Mouse (Mus musculus): Measurements from ENCODE around the gene Hoxd9.
A peak's percentile ranks its signal among the peaks of the same experiment; 100 is the strongest.

Gene Hoxd9

GRCm38 (mm10) chr2:74733765-74734164 is 36.2 kb downstream of the Hoxd9 start:
- no peak for DNase-seq (ENCODE audit: low spot score)

DNA sequence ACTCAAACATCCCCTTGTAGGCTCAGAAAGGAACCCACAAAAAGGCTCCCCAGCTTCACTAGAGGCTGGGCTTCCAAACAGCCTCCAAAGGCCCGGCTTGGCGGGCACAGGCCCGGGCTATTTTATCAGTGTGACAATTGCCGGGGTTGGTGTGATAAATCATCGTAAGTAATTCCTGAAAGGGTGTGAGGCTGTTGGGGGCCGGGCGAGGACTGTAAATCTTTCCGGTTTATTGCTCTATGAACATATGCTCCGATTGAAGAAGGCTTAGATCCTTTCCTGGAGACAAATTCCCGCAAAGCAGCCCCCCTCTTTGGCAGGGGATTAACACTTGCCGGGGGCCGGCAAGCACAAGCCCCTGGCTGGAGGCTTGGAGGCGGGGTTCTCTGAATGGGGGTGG is 36.9 kb downstream of the Hoxd9 start:
- peak; percentile 82 for DNase-seq (ENCODE audit: low spot score)

DNA sequence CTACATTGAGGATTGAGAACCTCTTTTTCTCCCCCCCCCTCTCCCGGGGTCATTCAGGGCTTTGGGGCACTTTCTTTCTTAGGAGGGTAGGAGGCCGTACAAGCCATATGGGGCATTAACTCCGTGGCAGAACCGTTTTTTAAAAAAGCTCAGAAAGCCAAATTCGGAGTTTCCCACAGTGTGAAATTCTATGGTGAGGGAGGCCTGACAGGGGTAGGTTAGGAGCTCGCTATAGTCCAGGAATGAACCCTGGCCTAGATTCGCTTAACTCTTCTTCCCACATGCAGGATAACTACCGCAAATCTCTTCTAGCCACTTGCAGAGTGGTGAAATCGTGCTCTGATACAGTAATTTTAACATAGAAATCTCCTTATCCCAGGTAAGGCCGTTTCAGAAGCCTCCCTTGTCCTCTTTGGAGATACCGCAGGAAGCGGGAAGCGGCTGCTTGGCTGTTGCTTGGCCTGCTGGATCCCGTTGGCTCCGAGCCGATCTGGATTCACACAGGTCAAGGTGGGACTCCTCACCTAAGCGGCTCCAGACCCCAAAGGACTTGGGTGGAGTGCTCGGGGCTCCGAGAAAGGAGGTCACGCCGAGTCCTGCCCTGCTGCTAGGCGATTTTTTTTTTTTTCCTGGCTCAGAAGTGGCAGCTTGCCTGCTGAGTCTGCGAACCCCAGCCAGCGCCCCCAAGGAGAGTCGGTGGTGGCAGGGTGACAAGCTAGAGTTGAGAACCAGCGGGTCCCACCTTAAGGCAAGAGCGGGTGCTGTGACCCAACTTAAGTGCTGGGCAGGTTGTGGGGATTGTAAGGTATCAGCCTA is 37.7 kb downstream of the Hoxd9 start:
- peak; percentile 63 for DNase-seq (ENCODE audit: low spot score)

GRCm38 (mm10) chr2:74735851-74736687 is 38.5 kb downstream of the Hoxd9 start:
- peak; percentile 67 for DNase-seq (ENCODE audit: low spot score)

- DNase-seq (ENCODE audit: low spot score) = peak; percentile 61
These were observed 39.4 kb downstream of the Hoxd9 start for GRCm38 (mm10) chr2:74736688-74737577.

DNA sequence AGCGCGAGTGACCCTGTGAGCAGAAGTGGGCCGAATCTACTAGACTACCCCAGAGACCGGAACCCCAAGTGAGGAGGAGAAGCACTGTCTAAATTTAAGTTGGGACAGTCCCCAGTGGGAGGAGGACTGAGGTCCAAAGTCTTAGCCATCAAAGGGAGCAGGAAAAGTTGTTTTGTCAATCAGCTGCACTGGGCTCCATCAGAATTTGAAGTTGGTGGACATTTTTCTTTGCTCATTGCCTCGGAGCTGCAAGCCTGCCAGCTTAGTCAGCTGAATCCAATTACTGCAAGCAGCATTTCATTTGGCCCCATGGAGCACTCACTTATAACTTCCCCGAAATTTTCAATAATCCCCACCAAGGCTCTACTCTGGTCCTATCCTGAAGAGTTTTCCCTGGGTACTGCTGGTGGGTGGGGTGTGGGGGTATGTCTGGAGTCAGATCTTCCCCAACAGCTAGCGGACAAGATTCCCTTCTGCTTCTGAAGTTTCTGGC is 40.1 kb downstream of the Hoxd9 start:
- peak; percentile 62 for DNase-seq (ENCODE audit: low spot score)

GRCm38 (mm10) chr2:74738623-74739475 is 41.3 kb downstream of the Hoxd9 start:
- DNase-seq (ENCODE audit: low spot score) = peak; percentile 87

DNA sequence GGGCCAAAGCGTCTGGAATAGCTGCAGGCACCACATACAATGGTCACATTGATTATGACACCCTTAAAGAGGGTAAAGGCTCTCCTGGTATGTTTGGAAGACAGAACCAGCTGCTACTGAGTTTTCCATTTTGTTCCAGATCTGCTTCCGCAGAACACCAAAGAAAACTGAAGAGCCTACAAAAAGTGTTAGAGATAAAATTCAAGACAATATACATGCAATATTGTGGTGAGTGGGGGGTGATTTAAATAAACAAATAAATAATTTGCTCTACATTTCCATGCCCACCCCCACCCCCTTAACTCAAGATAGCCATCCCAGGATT is 41.9 kb downstream of the Hoxd9 start:
- DNase-seq (ENCODE audit: low spot score) = no peak

DNA sequence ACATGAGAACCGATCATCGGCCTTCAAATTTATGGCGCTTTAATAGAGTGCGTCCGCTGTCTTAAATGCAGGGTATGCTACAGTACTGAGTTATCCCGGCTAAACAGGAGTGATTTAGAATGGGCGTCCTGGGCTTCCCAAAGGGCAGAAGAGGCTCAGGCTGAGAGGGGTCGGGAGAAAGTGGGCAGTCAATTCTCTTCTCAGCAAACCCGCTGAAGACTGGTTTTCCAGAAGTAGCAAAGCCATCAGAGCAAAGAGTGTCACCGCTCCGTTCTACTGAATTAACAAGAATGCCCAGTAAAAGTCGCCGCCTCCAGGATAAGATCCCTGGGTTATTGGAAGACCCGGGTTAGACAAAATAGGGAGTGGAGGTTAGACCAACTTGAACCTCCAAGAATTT is 42.3 kb downstream of the Hoxd9 start:
- DNase-seq (ENCODE audit: low spot score) = peak; percentile 69

- DNase-seq (ENCODE audit: low spot score) = peak; percentile 72
These were observed 43.0 kb downstream of the Hoxd9 start for GRCm38 (mm10) chr2:74740311-74741091.

DNA sequence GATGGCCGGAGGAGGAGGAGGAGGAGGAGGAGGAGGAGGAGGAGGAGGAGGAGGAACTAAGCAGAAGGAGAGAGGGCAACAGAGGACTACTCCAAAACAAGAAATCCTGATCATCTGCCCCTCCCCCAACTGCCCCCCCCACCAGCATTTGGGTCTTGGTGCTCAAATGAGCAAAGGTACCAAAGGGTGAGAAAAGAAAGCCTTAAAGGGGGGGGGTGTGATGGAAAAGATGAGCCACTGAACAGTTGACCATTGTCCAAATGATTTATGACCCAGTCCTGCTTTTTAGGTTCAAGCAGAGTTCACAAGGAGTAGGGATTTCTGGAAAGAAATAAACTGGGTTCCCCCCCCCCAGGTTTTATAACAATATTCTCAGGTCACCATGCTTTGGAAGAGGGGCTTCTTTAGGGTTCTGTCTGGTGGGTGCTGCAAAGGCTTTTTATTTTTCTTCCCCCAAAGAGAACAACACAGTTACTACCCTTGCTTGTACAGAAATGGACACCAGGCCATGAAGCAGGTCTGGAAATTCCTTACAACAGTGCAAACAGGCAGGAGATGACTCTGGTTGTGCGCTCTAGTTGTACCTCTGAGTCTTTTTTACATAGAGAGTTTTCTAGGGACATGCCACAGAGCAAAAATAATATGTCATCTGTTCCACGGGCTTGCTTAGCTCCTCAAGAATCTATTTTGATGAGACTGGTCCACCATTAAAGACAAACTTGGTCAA is 43.9 kb downstream of the Hoxd9 start:
- peak; percentile 83 for DNase-seq (ENCODE audit: low spot score)

DNA sequence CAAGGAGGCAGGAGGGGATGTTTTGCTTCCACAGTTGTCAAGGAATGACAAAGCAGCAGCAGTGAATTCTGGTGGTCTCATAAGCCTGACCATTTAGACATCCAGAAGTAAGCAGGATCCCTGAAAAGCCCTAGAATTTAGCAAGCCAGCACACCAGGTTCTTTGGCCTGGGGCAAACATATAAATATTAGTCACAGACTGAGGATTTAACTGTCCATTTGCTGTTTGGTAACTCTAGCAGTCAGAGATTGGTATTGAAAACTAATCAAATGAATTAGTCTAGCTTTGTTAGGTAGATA is 44.4 kb downstream of the Hoxd9 start:
- DNase-seq (ENCODE audit: low spot score) = peak; percentile 38

DNA sequence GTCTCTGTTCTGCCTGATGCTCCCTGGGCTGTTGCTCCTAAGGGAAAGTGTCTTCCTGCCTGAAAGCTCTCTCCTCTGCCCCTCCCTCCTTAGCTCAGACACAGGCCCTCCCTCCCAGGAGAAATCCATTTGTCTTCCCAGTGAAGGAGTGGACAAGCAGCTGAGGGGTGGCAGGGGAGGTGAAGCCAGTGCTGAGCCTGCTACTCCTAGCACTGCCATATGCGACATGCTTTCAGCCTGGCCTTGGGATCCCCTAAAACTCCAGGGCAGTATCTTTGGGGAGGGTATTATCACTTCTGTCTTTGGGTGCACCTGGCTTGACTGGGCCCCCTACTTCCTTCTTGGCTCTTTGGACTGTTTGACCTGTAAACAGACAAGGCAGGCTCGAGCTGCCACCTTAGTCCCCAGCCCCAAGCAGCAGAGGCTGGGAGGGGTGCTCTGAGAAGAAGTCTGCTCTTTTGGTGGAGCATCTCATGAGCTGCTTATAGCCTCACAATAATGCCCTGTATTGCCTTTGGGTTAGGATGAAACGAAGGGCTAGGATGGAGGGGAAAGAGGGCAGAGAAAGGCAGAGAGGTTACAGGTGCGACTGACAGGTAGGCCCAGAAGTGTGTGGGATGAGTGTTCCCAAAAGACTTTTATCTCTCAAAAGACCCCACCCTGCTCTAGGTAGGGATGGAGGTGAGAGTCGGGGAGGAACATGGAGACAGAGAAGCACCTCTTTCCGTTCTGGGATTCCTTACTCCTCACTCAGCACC is 48.2 kb downstream of the Hoxd9 start:
- DNase-seq (ENCODE audit: low spot score) = peak; percentile 81

DNA sequence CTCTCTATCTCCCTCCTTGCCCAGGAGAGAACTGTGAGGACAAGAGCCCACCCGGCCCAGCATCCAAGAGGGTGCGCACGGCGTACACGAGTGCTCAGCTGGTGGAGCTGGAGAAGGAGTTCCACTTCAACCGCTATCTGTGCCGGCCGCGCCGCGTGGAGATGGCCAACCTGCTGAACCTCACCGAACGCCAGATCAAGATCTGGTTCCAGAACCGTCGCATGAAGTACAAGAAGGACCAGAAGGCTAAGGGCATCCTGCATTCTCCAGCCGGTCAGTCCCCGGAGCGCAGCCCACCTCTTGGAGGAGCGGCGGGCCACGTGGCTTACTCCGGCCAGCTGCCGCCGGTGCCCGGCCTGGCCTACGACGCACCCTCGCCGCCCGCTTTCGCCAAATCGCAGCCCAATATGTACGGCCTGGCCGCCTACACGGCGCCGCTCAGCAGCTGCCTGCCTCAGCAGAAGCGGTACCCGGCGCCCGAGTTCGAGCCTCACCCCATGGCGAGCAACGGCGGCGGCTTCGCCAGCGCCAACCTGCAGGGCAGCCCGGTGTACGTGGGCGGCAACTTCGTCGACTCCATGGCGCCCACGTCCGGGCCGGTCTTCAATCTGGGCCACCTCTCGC is 48.9 kb downstream of the Hoxd9 start:
- DNase-seq (ENCODE audit: low spot score) = peak; percentile 51

DNA sequence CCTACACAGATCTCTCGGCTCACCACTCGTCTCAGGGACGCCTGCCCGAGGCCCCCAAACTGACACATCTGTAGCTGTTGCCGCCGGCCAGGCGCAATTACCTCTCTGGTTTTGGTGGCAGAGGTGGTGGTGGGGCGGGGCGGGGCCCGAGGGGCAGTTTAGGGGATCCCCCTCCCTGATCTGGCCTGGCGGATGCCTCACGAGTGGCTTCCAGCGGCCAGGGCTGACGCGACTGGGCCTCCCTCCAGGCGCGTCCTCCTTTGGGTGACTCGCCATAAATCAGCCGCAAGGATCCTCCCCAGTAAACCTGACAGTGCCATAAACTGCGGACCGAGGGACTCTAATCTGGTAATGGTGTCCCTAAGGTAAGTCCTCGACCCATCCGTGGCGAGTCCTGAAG is 49.5 kb downstream of the Hoxd9 start:
- DNase-seq (ENCODE audit: low spot score) = no peak

DNA sequence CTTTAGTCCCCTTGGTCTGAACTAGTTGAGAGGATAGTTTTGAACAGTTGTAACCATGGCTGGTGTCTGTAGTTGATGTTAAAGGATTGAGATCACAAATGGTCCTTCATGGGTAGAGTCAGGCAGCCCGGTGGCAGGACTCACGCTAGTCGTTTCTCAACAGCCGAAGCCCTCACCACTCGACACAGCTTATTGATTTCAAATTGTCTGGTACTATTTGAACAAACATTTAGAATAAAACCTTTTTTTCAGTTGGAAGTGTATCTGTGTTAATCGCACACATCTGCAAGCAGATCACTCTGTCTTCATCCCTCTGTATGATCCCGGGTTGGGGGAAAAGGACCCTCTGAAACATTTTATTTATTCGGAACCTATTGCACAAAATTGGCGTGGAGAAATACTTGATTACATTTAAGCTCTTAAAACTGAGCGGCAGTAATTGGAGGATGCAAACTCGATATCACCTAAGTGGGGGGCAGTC is 50.2 kb downstream of the Hoxd9 start:
- DNase-seq (ENCODE audit: low spot score) = peak; percentile 69

- DNase-seq (ENCODE audit: low spot score) = peak; percentile 56
These were observed 51.0 kb downstream of the Hoxd9 start for GRCm38 (mm10) chr2:74748436-74748995.

Measured in embryo, embryonic 10.5 days (tissue).